Mouse (Mus musculus): Measurements from ENCODE around the gene Wdr25. TPM values are rescaled to one million over a fixed set of nuclear protein-coding genes. Genes with fewer than 3 reads are reported as not detected.
A peak's percentile ranks its signal among the peaks of the same experiment; 100 is the strongest.

The Wdr25 gene
- polyA plus RNA-seq, 1 experiment, result 9.8 TPM

DNA sequence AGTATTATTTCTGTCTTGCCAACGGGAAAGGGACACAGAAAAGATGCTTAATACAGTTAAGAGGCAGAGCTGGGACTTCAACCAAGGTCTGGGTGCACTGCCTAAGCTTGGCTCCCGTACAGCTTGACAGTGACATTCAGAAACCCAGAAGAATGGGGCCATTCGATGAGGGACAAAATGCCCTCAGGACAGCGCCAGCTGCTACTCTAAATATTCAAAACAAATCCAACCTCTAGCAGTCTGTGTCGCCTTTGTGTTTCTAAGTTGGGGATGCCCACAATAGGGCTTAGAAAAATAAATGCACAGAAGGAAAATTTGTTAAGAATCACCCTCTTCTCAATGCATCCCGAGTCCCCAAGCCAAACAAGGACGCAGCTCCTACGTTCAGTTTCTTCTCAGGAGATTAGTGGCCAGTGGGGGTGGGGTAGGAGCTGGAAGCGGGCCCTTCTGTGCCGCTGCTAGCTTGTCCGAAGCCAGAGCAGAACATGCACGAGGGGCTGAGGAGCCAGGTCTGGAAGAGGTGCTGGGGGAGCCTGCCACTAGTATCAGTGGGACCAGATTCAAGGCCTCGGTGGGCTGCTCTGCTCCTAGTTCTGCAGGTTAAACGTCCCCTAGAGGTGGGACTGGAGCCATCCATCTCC, 144.9 kb downstream of the Wdr25 start:
- H3K4me3 ChIP-seq (replicated peaks), result no peak overlapping the region
- peaks cover 63% of the 10 kb centered on the region for H3K27me3 ChIP-seq (replicated peaks)
- no peaks in the 10 kb centered on the region for H3K4me1 ChIP-seq
- TF ChIP-seq FLI1 (IDR thresholded peaks at IDR 0.05; ENCODE audit: low read length) (no peak), GATA1 (IDR thresholded peaks at IDR 0.05; ENCODE audit: borderline replicate concordance, low read length) (no peak)
- no peaks in the 10 kb centered on the region for H3K36me3 ChIP-seq (replicated peaks; ENCODE audit: low read length)
- H3K9me3 ChIP-seq, result peaks cover 14% of the 10 kb centered on the region

DNA sequence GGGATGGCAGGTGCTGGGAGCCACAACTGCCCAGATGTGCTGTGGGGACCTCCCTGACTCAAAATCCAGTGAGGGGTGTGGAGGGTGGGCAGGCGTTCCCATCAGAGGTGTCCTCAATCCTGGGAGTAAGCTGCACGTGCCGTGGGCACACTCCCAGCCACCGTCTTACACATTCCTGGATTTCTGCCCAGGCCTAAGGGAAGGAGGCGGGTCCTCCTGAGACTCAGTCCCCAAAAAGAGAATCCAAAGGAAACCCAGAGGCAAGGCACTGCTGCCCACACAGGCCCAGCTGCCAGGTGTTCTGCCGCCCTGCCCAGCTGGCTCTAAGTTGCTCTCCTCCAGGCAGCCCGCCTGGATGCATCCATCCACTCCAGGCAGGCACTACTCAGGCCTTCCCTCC, 145.9 kb downstream of the Wdr25 start:
- Histone ChIP-seq H3K4me3 (replicated peaks) (no peak overlapping the region), H3K9me3 (peaks cover 3% of the 10 kb centered on the region; the same call in 1 of the 2 replicates), H3K27me3 (replicated peaks) (peaks cover 63% of the 10 kb centered on the region), H3K4me1 (no peaks in the 10 kb centered on the region), H3K36me3 (replicated peaks; ENCODE audit: low read length) (no peaks in the 10 kb centered on the region)
- no peak for TF ChIP-seq FLI1 (IDR thresholded peaks at IDR 0.05; ENCODE audit: low read length)
- TF ChIP-seq GATA1 (IDR thresholded peaks at IDR 0.05; ENCODE audit: borderline replicate concordance, low read length), result no peak

DNA sequence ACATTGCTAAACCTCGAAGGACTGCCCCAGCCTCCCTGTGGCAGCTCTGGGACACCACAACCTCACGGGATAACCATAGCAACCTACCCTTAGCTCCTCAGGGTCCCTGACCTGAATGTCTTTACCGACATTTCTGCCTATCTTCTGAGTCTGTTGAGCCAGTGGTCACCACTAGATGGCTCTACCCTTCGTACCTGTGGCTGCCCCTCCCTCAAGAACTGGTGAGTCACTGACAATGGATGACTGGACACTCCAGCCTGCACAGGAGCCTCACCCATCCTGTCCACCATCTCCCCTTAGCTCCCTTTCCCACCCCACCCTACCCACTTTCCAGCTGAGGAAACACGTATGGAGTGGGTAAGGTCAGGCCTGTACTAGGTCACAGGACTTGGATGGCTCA, 151.1 kb downstream of the Wdr25 start:
- Histone ChIP-seq H3K4me3 (replicated peaks) (no peak overlapping the region), H3K36me3 (replicated peaks; ENCODE audit: low read length) (no peaks in the 10 kb centered on the region), H3K27me3 (replicated peaks) (peaks cover 70% of the 10 kb centered on the region), H3K9me3 (no peaks in the 10 kb centered on the region), H3K4me1 (no peaks in the 10 kb centered on the region)
- TF ChIP-seq GATA1 (IDR thresholded peaks at IDR 0.05; ENCODE audit: borderline replicate concordance, low read length), result no peak

DNA sequence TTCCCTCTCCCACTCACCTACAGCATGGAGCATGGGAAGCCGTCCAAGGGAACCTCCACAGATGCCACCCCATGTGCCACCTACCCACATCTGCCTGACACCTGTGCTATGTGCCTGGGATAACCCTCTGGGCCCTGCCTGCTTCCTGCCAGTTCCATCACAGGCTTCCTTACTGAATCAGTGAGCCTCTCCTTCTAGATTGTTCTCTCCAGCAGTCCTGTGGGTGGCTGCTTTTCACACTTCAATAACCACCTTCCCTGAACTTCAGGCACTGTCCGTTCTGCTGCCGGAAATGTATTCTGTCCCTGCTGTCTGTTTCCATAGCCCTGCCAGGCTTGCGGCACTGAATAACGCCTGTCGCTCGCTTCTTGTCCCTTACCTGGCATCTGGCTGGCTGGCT, 152.2 kb downstream of the Wdr25 start:
- Histone ChIP-seq H3K4me3 (replicated peaks) (no peak overlapping the region), H3K36me3 (replicated peaks; ENCODE audit: low read length) (no peaks in the 10 kb centered on the region), H3K4me1 (no peaks in the 10 kb centered on the region), H3K27me3 (replicated peaks) (peaks cover 73% of the 10 kb centered on the region), H3K9me3 (no peaks in the 10 kb centered on the region)
- TF ChIP-seq FLI1 (IDR thresholded peaks at IDR 0.05; ENCODE audit: low read length) (no peak), GATA1 (IDR thresholded peaks at IDR 0.05; ENCODE audit: borderline replicate concordance, low read length) (no peak)

DNA sequence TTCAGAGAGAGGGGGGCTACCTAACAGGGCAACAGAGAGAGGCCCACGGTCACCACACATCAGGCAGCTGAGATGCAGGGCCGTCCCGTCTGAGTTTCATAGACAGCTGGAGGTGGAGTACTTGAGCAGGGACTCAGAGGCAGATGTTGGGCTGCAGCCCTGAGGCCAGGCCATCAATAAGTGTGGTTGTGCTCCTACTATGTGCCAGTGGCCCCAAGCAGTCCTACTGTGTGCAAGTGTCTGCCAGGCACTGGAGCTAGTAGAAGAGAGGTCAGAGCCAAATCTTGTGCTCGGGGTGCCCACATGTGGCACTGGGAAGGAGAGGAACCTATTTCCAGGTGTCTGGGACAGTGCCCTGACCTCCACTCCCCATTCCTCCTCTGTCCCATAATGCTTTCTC, 156.5 kb downstream of the Wdr25 start:
- Histone ChIP-seq H3K4me3 (replicated peaks) (no peak overlapping the region), H3K4me1 (peaks cover 5% of the 10 kb centered on the region; the same call in 1 of the 2 replicates), H3K27me3 (replicated peaks) (peaks cover 80% of the 10 kb centered on the region), H3K9me3 (no peaks in the 10 kb centered on the region), H3K36me3 (replicated peaks; ENCODE audit: low read length) (no peaks in the 10 kb centered on the region)
- TF ChIP-seq FLI1 (IDR thresholded peaks at IDR 0.05; ENCODE audit: low read length) (no peak), GATA1 (IDR thresholded peaks at IDR 0.05; ENCODE audit: borderline replicate concordance, low read length) (no peak)

DNA sequence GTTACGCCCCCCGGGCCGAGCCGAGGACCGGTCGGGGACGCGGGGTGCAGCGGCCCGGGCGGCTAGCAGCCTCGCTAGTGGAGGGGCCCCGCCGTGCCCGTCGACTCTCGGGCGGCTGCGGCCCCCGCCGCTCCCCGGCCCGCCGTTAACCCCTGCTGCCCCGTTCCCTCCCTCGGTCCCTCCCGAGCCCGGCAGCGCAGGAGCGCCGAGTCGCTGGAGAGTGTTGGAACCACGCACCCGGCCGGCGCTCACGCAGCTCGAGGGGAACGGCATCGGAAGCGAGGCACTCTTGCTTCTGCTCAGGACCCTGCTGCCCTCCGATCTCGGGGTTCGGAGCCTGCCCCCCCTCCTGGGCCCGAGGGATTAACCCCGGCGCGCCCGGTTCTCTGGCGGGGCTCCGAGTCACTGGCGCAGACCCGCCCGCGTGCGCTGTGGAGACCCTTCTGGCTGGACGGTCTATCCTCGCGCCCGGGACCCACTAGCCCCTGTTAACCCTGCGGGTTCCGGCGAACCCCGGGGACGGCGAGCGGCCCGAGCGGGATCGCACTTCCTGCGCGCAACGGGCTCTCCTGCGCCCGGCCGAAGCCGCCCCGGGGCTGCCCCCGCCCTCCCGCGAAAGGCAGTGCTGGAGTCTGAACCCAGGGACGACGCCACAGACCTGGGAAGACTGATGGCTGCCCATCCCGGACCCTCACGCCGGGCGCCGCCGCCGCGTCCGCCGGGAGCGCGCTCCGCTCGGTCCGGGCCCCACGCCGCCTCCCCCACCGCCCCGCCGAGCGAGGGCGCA, 159.8 kb downstream of the Wdr25 start:
- no peak for TF ChIP-seq GATA1 (IDR thresholded peaks at IDR 0.05; ENCODE audit: borderline replicate concordance, low read length)
- TF ChIP-seq FLI1 (IDR thresholded peaks at IDR 0.05; ENCODE audit: low read length), result no peak
- H3K36me3 ChIP-seq (replicated peaks; ENCODE audit: low read length), result no peaks in the 10 kb centered on the region
- H3K4me3 ChIP-seq (replicated peaks), result peak overlapping the region; percentile 29
- H3K27me3 ChIP-seq (replicated peaks), result peaks cover 86% of the 10 kb centered on the region
- peaks cover 5% of the 10 kb centered on the region; the same call in 1 of the 2 replicates for H3K4me1 ChIP-seq
- H3K9me3 ChIP-seq, result no peaks in the 10 kb centered on the region

DNA sequence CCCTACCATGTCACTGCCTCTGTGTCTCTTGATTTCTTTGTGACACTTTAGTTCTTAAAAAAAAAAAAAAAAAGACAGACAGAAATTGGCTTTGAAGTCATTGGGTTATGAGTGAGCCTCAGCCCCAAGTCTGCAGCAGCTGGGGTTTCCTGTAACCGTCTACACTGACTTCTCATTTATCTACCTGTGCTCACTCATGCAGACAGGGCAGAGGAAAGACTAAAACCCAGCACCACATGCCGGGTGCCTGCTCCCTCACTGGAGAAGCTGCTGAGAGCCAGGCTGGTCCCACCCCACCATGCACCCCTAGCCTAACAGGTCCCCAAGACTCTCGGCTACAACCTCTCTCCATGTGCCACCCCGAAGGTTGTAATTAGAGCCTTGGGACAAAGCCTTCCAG, 164.3 kb downstream of the Wdr25 start:
- TF ChIP-seq GATA1 (IDR thresholded peaks at IDR 0.05; ENCODE audit: borderline replicate concordance, low read length) (no peak), FLI1 (IDR thresholded peaks at IDR 0.05; ENCODE audit: low read length) (no peak)
- peaks cover 5% of the 10 kb centered on the region; the same call in 1 of the 2 replicates for H3K4me1 ChIP-seq
- peaks cover 62% of the 10 kb centered on the region for H3K27me3 ChIP-seq (replicated peaks)
- H3K36me3 ChIP-seq (replicated peaks; ENCODE audit: low read length), result no peaks in the 10 kb centered on the region
- no peak overlapping the region for H3K4me3 ChIP-seq (replicated peaks)
- H3K9me3 ChIP-seq, result no peaks in the 10 kb centered on the region

DNA sequence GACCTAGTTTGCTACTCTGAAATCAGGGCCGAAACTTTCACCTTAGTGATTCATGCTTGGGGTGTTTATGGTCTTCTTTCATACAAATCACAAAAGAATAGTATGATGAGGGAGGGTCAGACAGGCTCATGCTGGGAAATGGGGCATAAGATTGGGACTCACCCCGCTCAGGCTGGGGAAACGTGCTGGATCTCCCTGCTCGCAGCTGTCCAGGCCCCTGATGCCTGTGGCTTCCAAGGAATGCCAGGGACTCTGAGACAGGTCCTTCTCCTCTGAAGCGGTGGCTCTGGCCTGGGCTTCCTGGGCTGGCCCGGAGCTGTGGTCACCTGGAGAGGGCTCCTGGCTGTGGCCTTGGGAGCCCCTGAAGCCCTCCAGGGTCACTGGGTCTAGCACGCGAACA, 165.2 kb downstream of the Wdr25 start:
- H3K27me3 ChIP-seq (replicated peaks), result peaks cover 54% of the 10 kb centered on the region
- H3K4me1 ChIP-seq, result no peaks in the 10 kb centered on the region
- H3K9me3 ChIP-seq, result no peaks in the 10 kb centered on the region
- no peaks in the 10 kb centered on the region for H3K36me3 ChIP-seq (replicated peaks; ENCODE audit: low read length)
- no peak overlapping the region for H3K4me3 ChIP-seq (replicated peaks)
- TF ChIP-seq FLI1 (IDR thresholded peaks at IDR 0.05; ENCODE audit: low read length) (no peak), GATA1 (IDR thresholded peaks at IDR 0.05; ENCODE audit: borderline replicate concordance, low read length) (no peak)

DNA sequence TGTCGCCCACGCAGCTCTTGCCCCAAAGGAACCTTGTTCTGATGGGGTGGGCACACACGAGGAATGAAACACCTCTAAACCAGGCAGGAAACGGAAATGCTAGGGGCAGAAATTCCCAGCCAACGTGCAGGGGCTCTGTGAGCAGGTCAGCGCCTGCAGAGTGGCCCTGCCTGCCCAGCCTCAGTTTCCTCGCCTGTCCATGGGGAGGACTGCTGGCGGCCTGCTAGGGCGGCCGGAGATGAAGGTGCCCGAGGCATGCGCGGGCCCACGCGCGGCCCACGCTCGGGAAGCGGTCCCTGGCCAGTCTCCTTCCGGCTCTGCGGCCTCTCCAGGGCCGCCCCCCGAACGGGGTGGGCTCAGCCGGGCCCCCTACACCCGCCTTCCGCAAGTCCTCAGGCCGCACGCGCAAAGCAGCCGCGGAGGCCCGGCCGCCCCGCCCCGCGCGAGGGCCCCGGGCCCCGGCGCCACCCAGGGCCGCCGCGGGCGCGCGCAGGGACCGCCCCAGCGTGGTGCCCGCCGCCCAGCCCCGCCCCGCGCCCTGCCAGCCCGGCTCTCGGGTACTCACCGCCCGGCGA, 174.2 kb downstream of the Wdr25 start:
- no peak for TF ChIP-seq FLI1 (IDR thresholded peaks at IDR 0.05; ENCODE audit: low read length)
- TF ChIP-seq GATA1 (IDR thresholded peaks at IDR 0.05; ENCODE audit: borderline replicate concordance, low read length), result no peak
- peaks cover 7% of the 10 kb centered on the region; the same call in 1 of the 2 replicates for H3K4me1 ChIP-seq
- H3K4me3 ChIP-seq (replicated peaks), result peak overlapping the region; percentile 83
- no peaks in the 10 kb centered on the region for H3K9me3 ChIP-seq
- H3K36me3 ChIP-seq (replicated peaks; ENCODE audit: low read length), result no peaks in the 10 kb centered on the region
- peaks cover 61% of the 10 kb centered on the region for H3K27me3 ChIP-seq (replicated peaks)

DNA sequence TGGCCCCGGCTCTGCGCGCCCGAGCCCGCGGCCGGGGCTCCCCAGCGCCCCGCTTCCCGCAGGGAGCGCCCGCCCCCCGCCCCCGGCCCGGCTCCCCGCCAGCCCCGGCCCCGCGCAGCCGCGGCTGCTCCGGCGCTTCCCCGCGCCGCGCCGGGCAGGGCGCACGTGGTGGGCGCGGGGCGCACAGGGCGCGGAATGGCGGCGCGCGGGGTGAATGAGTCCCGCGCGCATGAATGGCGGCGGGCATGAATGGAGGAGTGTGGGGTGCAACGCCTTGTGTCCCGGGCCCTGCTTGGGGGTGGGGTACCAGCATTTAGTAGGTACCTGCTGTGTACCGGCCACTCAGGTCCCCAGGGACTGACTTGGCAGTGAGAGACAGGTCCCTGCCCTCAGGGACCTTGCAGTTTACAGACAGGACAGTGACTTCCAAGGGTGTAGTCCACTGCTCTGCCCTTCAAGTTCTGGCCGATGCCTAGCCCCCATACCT, 174.8 kb downstream of the Wdr25 start, which contains the start of gene Begain:
Begain (minus strand) TSS at position 51 of the 487 bp plus-strand sequence.
- H3K36me3 ChIP-seq (replicated peaks; ENCODE audit: low read length), result no peaks in the 10 kb centered on the region
- peaks cover 7% of the 10 kb centered on the region; the same call in 1 of the 2 replicates for H3K4me1 ChIP-seq
- TF ChIP-seq GATA1 (IDR thresholded peaks at IDR 0.05; ENCODE audit: borderline replicate concordance, low read length) (no peak), FLI1 (IDR thresholded peaks at IDR 0.05; ENCODE audit: low read length) (no peak)
- H3K27me3 ChIP-seq (replicated peaks), result peaks cover 63% of the 10 kb centered on the region
- H3K9me3 ChIP-seq, result no peaks in the 10 kb centered on the region
- H3K4me3 ChIP-seq (replicated peaks), result peak within 1 kb of the TSS; percentile 83
